9 mouse cellular contexts compared by ENCODE assay signal in the genomic region with DNA sequence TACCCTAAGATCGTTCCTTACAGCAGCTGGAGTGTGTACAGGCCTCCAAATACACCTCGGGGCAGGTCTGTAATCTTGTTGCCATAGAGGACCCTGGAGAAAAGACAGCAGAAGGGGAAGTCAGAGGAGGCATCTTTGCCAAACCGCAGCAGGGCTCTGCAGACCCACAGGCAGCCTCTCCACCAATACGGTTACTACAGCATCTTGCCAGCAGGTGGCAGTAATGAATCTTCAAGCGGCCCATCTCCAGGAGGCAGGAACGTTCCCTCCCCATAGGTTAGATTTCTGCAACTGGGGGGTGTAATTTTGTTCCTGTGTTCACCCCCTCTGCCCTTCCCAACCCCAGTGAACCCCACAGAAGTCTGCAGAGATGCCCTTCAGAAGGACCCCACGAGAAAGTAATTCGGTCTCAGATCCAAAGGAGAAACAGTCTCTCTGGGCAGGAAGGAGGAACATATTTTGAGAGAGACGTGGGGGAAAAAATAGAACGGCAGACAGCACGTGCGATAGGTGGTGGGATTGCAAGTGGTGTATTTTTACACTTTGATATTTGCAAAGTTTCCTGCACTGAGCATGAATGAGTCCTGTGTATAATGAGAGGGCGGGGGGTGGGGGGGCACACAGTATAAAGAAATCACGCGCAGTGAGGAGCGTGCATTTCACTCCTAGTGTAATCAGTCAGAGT.
DNase-seq lines count a peak whose midpoint lies in the region; ATAC-seq and TF ChIP-seq lines count a peak whose summit lies in the region.
"Had no signal": no experiment of that assay in that cellular context is flagged by ENCODE, and none has a peak within 500 bp of the region (broad histone marks: within the 10 kb centered on the region; RNA-seq: fewer than 3 reads in every experiment).

No protein-coding gene starts in this region.

- H3K4me1 ChIP-seq in lung, embryonic 14.5 days (ENCODE audit: insufficient read depth): no peaks in the 10 kb centered on the region

- ATAC-seq in lung, embryonic 14.5 days (ENCODE audit: insufficient read depth): 0 out of 2 replicates have a peak, but pooled peaks have one; percentile 35

- no peaks in the 10 kb centered on the region for H3K36me3 ChIP-seq in lung, embryonic 14.5 days (ENCODE audit: insufficient read depth)
- H3K36me3 ChIP-seq: hindbrain, embryonic 15.5 days had no signal

- H3K27me3 ChIP-seq in lung, embryonic 14.5 days (ENCODE audit: insufficient read depth, low read length): no peaks in the 10 kb centered on the region

- no peak overlapping the region for H3K9ac ChIP-seq in lung, embryonic 14.5 days
- H3K9ac ChIP-seq: hindbrain, embryonic 15.5 days had no signal

- H3K27ac ChIP-seq in lung, embryonic 14.5 days (ENCODE audit: low read depth): no peak overlapping the region
- H3K27ac ChIP-seq: hindbrain, embryonic 15.5 days had no signal

- intact Hi-C loops in gastrocnemius, postnatal 36 days (cut with DNase I): no loop called here

- no peaks in the 10 kb centered on the region for H3K9me3 ChIP-seq in lung, embryonic 14.5 days (ENCODE audit: low read depth, low read length)
- H3K9me3 ChIP-seq: hindbrain, embryonic 15.5 days had no signal

- no peak overlapping the region for H3K4me2 ChIP-seq in lung, embryonic 14.5 days
- H3K4me2 ChIP-seq: hindbrain, embryonic 15.5 days had no signal

- 38% methylated on average over 16 of the region's 16 CpGs for WGBS in lung, embryonic 14.5 days

- TF ChIP-seq CTCF in lung, embryonic 14.5 days (IDR thresholded peaks at IDR 0.05; ENCODE audit: low read depth): peak; percentile 84

- peak; percentile 66 for DNase-seq in CD4-positive helper T cell, adult 2 months (ENCODE audit: low read depth, low spot score)
- peak; percentile 65 to 90 for DNase-seq in adrenal gland, adult (ENCODE audit: inconsistent age in 2 of 2, low spot score in 1 of 2)
- peak; percentile 86 for DNase-seq in embryo, embryonic 10.5 days (ENCODE audit: low spot score)
- DNase-seq in gastrocnemius, postnatal 36 days: peak; percentile 37 to 56
- peak; percentile 59 to 82 for DNase-seq in kidney, postnatal 25 days
- DNase-seq in lung, embryonic 14.5 days: peak; percentile 86
- DNase-seq in retina, postnatal 1 day: peak; percentile 83
- DNase-seq in thymus, postnatal 4 days: peak; percentile 88

- H3K4me3 ChIP-seq in lung, embryonic 14.5 days (ENCODE audit: low read depth, low read length): no peak overlapping the region
- H3K4me3 ChIP-seq: hindbrain, embryonic 15.5 days had no signal
